Mouse (Mus musculus) neural tube, embryonic 12.5 days (tissue): ENCODE measurements around the gene Dnajb5. TPM values are rescaled to one million over a fixed set of nuclear protein-coding genes. Genes with fewer than 3 reads are reported as not detected.

ENCODE experiments used
- ATAC-seq: fragments of 200-750 bp; cut with Nextera tagmentation; 2 replicates; pipeline ENCODE4 v1.8.0; 2017; ENCODE audit warnings: low read depth, mild to moderate bottlenecking, moderate TSS enrichment, moderate library complexity; ENCODE audit not compliant: low FRiP score
- H3K27ac ChIP-seq: fragments of 300-500 bp; sonication (generic); 2 replicates; pipeline ENCODE4 v1.5.1; 2016
- H3K27me3 ChIP-seq: fragments of 300-500 bp; sonication (generic); replicated peaks from 2 replicates; pipeline ENCODE4 v1.6.1; 2016; ENCODE audit warnings: mild to moderate bottlenecking
- H3K36me3 ChIP-seq: fragments of 300-500 bp; sonication (generic); 2 replicates; pipeline ENCODE4 v1.6.1; 2016; ENCODE audit warnings: mild to moderate bottlenecking
- H3K4me1 ChIP-seq: fragments of 300-500 bp; sonication (generic); 2 replicates; pipeline ENCODE4 v1.6.1; 2016
- H3K4me2 ChIP-seq: fragments of 300-500 bp; sonication (generic); replicated peaks from 2 replicates; pipeline ENCODE4 v1.6.1; 2016; ENCODE audit warnings: mild to moderate bottlenecking
- H3K4me3 ChIP-seq: fragments of 300-500 bp; sonication (generic); 2 replicates; pipeline ENCODE4 v1.5.1; 2016
- H3K9ac ChIP-seq: fragments of 300-500 bp; sonication (generic); 2 replicates; pipeline ENCODE4 v1.6.1; 2016; ENCODE audit warnings: mild to moderate bottlenecking
- H3K9me3 ChIP-seq: fragments of 300-500 bp; sonication (generic); 2 replicates; pipeline ENCODE4 v1.6.1; 2016; ENCODE audit warnings: mild to moderate bottlenecking
- WGBS: fragments of 180-500 bp; shearing (Covaris S2); methylation state at CpG from one replicate; pipeline ENCODE4 v1.1.7; 2016; 5-methylcytosine and 5-hydroxymethylcytosine counted together
- polyA plus RNA-seq: library from polyadenylated mRNA; unstranded; fragments of >200 nt; fragmentation: Nextera tagmentation; extraction: Ambion mirVana; gene quantifications from 2 replicates; pipeline ENCODE4 v1.2.1, GENCODE M21; 2016

The Dnajb5 gene
- polyA plus RNA-seq, 1 experiment from 2014 or later = 33.6 TPM

DNA sequence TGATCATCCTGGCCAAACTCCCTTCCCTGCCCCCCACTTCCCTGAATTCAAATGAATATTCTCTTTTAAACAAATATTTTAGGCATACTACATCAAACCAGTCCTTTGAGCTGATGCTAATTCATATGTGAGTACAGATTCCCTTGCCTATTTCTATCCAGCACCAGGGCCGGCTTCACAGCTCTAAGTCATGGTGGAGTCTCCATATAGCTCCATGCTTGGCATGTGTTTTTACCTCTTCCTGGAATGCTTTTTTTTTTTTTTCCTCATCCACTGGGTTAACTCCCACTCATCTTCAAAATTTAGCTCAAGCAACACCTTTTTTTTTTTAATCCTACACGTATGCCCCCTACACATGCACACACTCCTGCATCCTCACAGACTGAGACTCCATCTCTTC, 28.1 kb upstream of the Dnajb5 start:
- no peak overlapping the region for H3K4me3 ChIP-seq
- no peak overlapping the region for H3K4me2 ChIP-seq
- peaks cover 8% of the 10 kb centered on the region for H3K4me1 ChIP-seq
- no peak for ATAC-seq
- no peaks in the 10 kb centered on the region for H3K36me3 ChIP-seq
- H3K27ac ChIP-seq = no peak overlapping the region
- no peaks in the 10 kb centered on the region for H3K9me3 ChIP-seq
- 81% methylated on average over 2 of the region's 2 CpGs for WGBS
- peaks cover 19% of the 10 kb centered on the region for H3K27me3 ChIP-seq
- no peak overlapping the region for H3K9ac ChIP-seq

DNA sequence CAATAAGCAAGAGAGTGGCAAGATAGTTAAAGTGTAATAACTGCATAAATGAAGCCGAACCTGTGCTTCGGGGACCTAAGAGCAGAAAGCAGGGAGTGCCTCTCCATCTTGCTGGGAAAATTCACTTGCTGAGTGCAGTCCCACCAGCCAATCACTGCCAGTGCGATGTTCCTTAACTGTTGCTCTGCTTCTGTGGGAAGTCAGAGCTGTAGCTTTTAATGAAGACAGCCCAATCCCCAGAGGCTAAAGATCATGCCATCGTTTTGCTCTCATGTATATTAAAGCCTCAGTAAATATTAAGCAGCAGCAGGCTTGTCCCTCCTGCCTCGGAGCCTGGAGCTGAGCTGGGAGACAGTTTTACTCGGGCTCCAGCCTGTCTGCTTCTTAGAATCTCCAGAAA, 27.6 kb upstream of the Dnajb5 start:
- Histone ChIP-seq H3K4me3 (no peak overlapping the region), H3K9me3 (no peaks in the 10 kb centered on the region), H3K9ac (no peak overlapping the region), H3K27ac (no peak overlapping the region), H3K4me1 (peaks cover 8% of the 10 kb centered on the region), H3K27me3 (peaks cover 16% of the 10 kb centered on the region), H3K36me3 (no peaks in the 10 kb centered on the region), H3K4me2 (no peak overlapping the region)
- no peak for ATAC-seq
- 69% methylated on average over 6 of the region's 6 CpGs for WGBS

DNA sequence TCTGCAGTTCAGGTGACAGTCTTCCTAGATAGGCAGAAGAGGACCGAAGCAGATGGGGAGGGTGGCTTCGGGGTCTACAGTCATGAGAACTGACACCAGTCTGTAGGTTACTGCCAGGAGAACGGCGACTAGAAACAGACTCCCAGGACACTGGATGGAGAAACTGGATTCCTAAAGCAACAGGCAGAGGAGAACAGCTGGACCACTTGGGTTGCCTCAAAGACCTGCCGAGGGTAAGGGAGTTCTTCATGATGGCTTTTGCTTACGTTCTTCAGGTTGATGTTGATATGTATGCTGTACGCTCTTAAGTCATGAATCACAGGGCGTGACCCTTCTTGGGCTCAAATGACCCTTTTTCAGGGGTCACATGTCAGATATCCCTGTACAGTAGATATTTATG, 27.2 kb upstream of the Dnajb5 start:
- no peak overlapping the region for H3K9ac ChIP-seq
- peaks cover 5% of the 10 kb centered on the region for H3K4me1 ChIP-seq
- no peaks in the 10 kb centered on the region for H3K9me3 ChIP-seq
- H3K27ac ChIP-seq = no peak overlapping the region
- no peak overlapping the region for H3K4me2 ChIP-seq
- ATAC-seq = no peak
- H3K36me3 ChIP-seq = no peaks in the 10 kb centered on the region
- H3K4me3 ChIP-seq = no peak overlapping the region
- WGBS = 90% methylated on average over 8 of the region's 8 CpGs
- H3K27me3 ChIP-seq = peaks cover 13% of the 10 kb centered on the region

DNA sequence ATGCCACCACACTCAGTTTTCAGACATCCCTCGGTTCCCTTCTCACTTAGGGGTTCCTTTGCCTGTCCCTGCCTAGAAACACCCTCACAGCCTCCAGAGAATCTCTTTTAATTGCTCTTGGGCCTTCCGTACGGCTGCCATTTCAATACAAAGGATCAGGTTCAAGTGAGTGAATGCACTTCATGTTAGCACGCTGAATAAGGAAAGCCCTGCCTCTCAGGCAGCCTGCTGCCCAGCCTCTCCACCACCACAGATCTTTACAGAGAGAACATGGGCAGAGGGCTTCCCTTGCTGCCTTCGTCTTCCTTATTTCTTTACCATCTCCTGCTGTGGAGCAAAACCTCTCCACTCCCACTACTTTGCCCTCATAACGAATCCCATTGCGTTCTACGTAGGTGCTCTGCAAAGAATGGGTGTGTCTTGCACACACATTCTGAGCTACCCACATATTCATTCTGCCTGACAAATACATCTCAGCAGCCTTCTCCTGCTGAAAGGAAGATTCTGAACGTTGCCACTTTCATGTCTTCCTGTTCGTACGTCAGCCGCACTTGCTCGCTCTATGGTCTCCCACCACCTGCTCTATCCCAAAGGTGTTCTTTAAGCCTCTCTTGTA, 25.4 kb upstream of the Dnajb5 start:
- no peak for ATAC-seq
- no peak overlapping the region for H3K4me2 ChIP-seq
- H3K27me3 ChIP-seq = no peaks in the 10 kb centered on the region
- no peaks in the 10 kb centered on the region for H3K4me1 ChIP-seq
- H3K36me3 ChIP-seq = no peaks in the 10 kb centered on the region
- no peak overlapping the region for H3K27ac ChIP-seq
- no peaks in the 10 kb centered on the region for H3K9me3 ChIP-seq
- no peak overlapping the region for H3K9ac ChIP-seq
- 73% methylated on average over 13 of the region's 13 CpGs for WGBS
- no peak overlapping the region for H3K4me3 ChIP-seq

DNA sequence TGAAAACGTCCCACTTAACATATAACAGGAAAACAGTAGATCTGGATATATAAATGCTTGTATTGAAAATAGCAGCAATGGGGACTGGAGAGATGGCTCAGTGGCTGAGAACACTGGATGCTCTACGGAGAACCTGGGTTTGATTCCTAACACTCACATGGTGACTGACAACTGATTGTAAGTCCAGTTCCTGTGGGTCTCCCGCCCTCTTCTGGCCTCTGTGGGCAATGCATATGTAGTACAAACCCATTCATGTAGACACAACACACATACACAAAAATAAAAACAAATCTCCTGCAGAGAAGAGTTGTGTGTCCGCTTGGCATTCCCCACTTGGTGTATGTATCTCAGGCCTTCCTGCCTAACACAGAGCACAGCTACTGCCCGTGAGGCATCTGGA, 21.4 kb upstream of the Dnajb5 start:
- no peaks in the 10 kb centered on the region for H3K9me3 ChIP-seq
- no peaks in the 10 kb centered on the region for H3K4me1 ChIP-seq
- 81% methylated on average over 5 of the region's 5 CpGs for WGBS
- 0 out of 2 replicates have a peak, but pooled peaks cover 2% of the 10 kb centered on the region for H3K27me3 ChIP-seq
- no peak overlapping the region for H3K9ac ChIP-seq
- no peak overlapping the region for H3K4me2 ChIP-seq
- H3K4me3 ChIP-seq = no peak overlapping the region
- no peak for ATAC-seq
- no peak overlapping the region for H3K27ac ChIP-seq
- H3K36me3 ChIP-seq = no peaks in the 10 kb centered on the region

DNA sequence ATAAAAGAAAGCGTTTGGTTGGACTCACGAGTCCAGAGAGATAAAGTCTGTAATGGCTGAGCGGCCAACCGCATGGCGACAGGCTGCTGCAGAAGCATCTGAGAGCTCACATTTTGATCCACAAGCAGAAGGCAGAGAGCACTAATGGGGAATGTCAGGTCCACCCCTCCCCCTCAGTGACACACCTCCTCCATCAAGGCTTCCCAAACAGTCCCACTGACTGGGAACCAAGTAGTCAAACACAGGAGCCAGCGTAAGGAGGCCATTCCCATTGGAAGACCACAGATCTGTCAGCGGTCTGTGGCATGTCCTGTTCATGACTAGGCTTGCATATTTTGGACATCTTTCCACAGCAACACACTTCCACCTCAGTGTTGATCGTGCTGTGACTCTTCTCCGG, 20.7 kb upstream of the Dnajb5 start:
- 95% methylated on average over 9 of the region's 9 CpGs for WGBS
- Histone ChIP-seq H3K9ac (no peak overlapping the region), H3K4me3 (no peak overlapping the region), H3K4me1 (0 out of 2 replicates have a peak, but pooled peaks cover 4% of the 10 kb centered on the region), H3K9me3 (no peaks in the 10 kb centered on the region), H3K27ac (no peak overlapping the region), H3K4me2 (no peak overlapping the region), H3K27me3 (0 out of 2 replicates have a peak, but pooled peaks cover 2% of the 10 kb centered on the region), H3K36me3 (no peaks in the 10 kb centered on the region)
- ATAC-seq = no peak

DNA sequence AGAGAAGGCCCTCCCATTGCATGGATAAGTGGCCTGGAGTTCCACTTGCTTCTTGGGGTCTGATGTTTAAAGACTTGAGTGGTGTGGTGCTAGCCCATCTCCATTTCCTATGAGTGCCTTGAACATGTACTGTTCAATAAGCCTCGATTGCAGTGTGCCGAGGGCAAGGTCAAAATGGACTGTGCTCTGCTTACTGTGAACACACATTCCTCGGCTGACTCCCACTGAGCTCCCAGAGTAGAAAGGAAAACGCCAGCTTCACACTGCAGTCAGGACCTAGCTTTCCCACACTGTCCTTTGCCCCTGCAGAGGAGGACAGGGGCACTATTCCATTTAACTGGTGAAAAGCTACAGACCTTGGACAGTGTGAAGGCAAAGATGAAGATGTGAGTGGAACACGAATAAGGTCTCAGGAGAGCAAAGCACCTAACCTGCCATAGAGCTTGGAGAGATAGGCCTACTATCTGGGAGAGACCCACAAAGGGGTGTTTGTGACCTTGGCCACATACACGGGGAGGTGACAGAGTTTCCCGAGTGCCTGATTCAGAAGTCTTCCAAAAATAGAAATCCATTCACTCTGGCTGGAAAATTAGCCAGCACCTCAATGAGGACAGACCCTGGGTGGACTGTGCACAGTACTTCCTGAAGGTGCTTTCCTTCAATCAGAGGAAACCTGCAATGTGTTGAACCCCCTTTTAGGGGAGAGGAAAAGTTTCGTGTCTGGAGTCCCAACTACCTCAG, 17.2 kb upstream of the Dnajb5 start:
- H3K27ac ChIP-seq = no peak overlapping the region
- H3K4me3 ChIP-seq = no peak overlapping the region
- no peak overlapping the region for H3K9ac ChIP-seq
- WGBS = 76% methylated on average over 8 of the region's 8 CpGs
- H3K4me1 ChIP-seq = 0 out of 2 replicates have a peak, but pooled peaks cover 4% of the 10 kb centered on the region
- no peaks in the 10 kb centered on the region for H3K36me3 ChIP-seq
- no peak overlapping the region for H3K4me2 ChIP-seq
- ATAC-seq = no peak
- H3K9me3 ChIP-seq = no peaks in the 10 kb centered on the region
- H3K27me3 ChIP-seq = peaks cover 2% of the 10 kb centered on the region; the same call in 1 of the 2 replicates

DNA sequence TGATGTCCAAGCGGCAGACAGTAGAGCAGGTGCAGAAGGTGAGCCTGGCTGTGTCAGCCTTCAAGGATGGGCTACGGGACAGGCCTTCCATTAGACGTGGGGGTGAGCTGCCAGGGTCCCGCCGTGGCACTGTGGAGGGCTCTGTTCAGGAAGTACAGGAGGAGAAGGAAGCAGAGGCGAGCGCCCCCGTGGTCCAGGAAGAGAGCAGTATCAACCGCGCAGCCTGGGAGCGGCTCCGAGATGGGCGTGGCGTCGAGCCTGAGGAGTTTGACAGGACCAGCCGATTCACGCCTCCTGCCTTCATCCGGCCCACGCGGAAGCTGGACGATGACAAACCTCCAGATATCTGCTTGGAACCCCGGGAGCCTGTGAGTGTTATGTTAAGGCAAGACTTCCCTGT, 16.0 kb upstream of the Dnajb5 start:
- Histone ChIP-seq H3K4me2 (peak overlapping the region; percentile 49), H3K27me3 (peaks cover 2% of the 10 kb centered on the region; the same call in 1 of the 2 replicates), H3K27ac (no peak overlapping the region), H3K4me1 (0 out of 2 replicates have a peak, but pooled peaks cover 4% of the 10 kb centered on the region), H3K4me3 (no peak overlapping the region), H3K9me3 (no peaks in the 10 kb centered on the region), H3K9ac (0 out of 2 replicates have a peak overlapping the region, but pooled peaks have one; percentile 21), H3K36me3 (no peaks in the 10 kb centered on the region)
- ATAC-seq = no peak
- 8% methylated on average over 22 of the region's 22 CpGs for WGBS

DNA sequence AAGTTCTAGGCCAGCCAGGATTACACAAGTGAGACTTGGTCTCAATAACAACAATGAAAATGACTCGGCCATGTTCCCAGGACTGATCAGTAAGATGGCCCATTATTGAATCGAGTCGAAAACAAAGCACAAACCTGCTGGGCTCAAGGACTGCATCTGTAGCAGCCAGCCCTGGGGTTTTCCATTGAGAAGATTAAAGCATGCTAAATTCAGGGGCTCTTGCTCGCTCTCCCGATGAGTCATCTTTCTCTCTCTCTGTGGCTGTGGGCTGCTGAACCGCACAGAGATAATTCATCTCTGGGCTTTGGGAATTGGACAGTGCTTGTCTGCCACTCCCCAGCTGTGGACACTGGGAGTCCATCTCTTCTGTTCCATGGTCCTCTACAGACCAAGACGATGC, 8.2 kb upstream of the Dnajb5 start:
- no peak for ATAC-seq
- Histone ChIP-seq H3K9me3 (no peaks in the 10 kb centered on the region), H3K4me1 (peaks cover 5% of the 10 kb centered on the region), H3K4me3 (no peak overlapping the region), H3K36me3 (no peaks in the 10 kb centered on the region), H3K4me2 (no peak overlapping the region), H3K9ac (no peak overlapping the region), H3K27ac (no peak overlapping the region), H3K27me3 (no peaks in the 10 kb centered on the region)
- 81% methylated on average over 7 of the region's 7 CpGs for WGBS

DNA sequence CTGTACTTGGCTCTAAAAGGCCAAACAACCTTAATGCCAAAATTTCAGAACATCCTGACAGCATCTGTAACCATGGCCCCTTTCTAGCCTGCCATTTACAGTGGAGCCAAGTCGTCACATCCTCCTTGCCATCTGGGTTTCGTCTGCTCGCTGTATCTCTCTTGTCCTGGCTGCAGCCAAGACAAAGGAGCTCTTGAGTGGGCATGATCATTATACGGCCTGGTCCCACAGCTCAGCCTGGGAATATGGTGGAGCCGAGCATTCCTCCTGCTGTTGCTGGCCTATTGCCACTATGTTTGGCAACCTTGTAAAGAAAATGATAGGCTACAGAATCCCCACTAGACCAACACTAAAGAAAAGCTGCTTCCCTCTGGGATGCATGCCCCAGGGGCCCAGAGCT, 6.3 kb upstream of the Dnajb5 start:
- Histone ChIP-seq H3K9ac (no peak overlapping the region), H3K9me3 (no peaks in the 10 kb centered on the region), H3K27ac (no peak overlapping the region), H3K4me2 (no peak overlapping the region), H3K4me3 (no peak overlapping the region), H3K4me1 (peaks cover 20% of the 10 kb centered on the region), H3K36me3 (no peaks in the 10 kb centered on the region), H3K27me3 (0 out of 2 replicates have a peak, but pooled peaks cover 5% of the 10 kb centered on the region)
- no peak for ATAC-seq
- WGBS = 72% methylated on average over 5 of the region's 5 CpGs

DNA sequence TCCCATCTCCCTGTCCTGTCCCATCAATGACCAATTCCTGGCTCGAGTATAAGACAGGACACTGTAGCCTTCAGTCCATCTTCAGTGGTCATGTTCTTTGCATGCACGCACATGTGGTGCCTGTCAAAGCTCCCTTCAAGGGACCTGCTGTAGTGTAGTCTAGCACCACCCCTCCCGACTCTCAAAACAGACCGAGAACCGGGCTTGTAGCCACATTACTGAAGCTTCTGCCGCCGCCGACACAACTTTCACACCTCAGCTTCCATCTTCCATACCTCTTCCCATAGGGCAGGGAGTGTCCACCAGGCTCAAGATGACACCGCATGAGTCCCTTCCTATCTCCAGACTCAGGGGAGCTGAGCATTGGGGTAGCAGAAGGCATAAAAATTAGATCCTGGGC, 5.4 kb upstream of the Dnajb5 start:
- no peaks in the 10 kb centered on the region for H3K9me3 ChIP-seq
- H3K4me3 ChIP-seq = no peak overlapping the region
- H3K4me1 ChIP-seq = peaks cover 28% of the 10 kb centered on the region
- no peaks in the 10 kb centered on the region for H3K36me3 ChIP-seq
- no peak overlapping the region for H3K4me2 ChIP-seq
- ATAC-seq = no peak
- H3K27me3 ChIP-seq = 0 out of 2 replicates have a peak, but pooled peaks cover 5% of the 10 kb centered on the region
- H3K27ac ChIP-seq = no peak overlapping the region
- no peak overlapping the region for H3K9ac ChIP-seq
- WGBS = 89% methylated on average over 9 of the region's 9 CpGs

DNA sequence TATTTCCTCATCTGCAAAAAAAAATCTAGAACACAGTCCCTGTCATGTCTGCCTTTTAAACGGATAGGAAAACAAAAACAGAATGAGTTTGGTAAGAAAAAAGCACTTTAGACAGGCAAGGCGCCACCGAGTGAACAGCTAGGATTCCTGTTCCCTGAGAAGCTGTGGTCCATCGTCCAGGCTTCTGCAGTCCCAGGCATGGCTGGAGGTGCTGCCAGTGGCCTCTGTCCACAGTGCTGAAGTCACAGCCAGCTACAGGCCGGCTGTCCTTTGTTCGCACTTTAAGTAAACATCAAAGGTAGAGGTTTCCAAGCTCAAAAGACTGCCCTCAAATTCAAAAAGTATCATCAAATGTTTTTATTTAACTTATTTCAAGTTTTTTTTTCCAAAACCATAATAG, 4.6 kb upstream of the Dnajb5 start:
- Histone ChIP-seq H3K27ac (no peak overlapping the region), H3K4me2 (no peak overlapping the region), H3K9me3 (no peaks in the 10 kb centered on the region), H3K4me3 (no peak overlapping the region), H3K9ac (no peak overlapping the region), H3K27me3 (0 out of 2 replicates have a peak, but pooled peaks cover 5% of the 10 kb centered on the region), H3K4me1 (peaks cover 29% of the 10 kb centered on the region), H3K36me3 (no peaks in the 10 kb centered on the region)
- WGBS = 25% methylated on average over 6 of the region's 6 CpGs
- no peak for ATAC-seq
